In genomic region chr1:42709024-42709423, GRCm38 (mm10) we compare ENCODE assay signal across 14 mouse cellular contexts. TPM values are rescaled to one million over a fixed set of nuclear protein-coding genes. Genes with fewer than 3 reads are reported as not detected.
DNase-seq lines count a peak whose midpoint lies in the region; ATAC-seq and TF ChIP-seq lines count a peak whose summit lies in the region.
"Had no signal": no experiment of that assay in that cellular context is flagged by ENCODE, and none has a peak within 500 bp of the region (broad histone marks: within the 10 kb centered on the region; RNA-seq: fewer than 3 reads in every experiment).

No protein-coding gene starts in this region.

- peaks cover 85% of the 10 kb centered on the region for H3K4me1 ChIP-seq in forebrain, embryonic 15.5 days
- no peaks in the 10 kb centered on the region; the same call in 1 of the 2 replicates for H3K4me1 ChIP-seq in hindbrain, postnatal 0 days (ENCODE audit: insufficient read depth, low read length)
- H3K4me1 ChIP-seq in neural tube, embryonic 12.5 days = peaks cover 71% of the 10 kb centered on the region
- H3K4me1 ChIP-seq in lung, postnatal 0 days (ENCODE audit: insufficient read depth, low read depth, low read length) = peaks cover 11% of the 10 kb centered on the region

- no peaks in the 10 kb centered on the region for H3K27me3 ChIP-seq in forebrain, embryonic 15.5 days
- peaks cover 6% of the 10 kb centered on the region; the same call in 1 of the 2 replicates for H3K27me3 ChIP-seq in hindbrain, postnatal 0 days (ENCODE audit: insufficient read depth, low read length)
- peaks cover 28% of the 10 kb centered on the region for H3K27me3 ChIP-seq in neural tube, embryonic 12.5 days (replicated peaks)
- peaks cover 69% of the 10 kb centered on the region for H3K27me3 ChIP-seq in lung, postnatal 0 days (replicated peaks; ENCODE audit: insufficient read depth, low read length)

- H3K27ac ChIP-seq in layer of hippocampus, adult 2 months = peak overlapping the region; percentile 87
- peak overlapping the region; percentile 89 for H3K27ac ChIP-seq in forebrain, embryonic 15.5 days (replicated peaks)
- H3K27ac ChIP-seq in hindbrain, postnatal 0 days = no peak overlapping the region
- H3K27ac ChIP-seq in neural tube, embryonic 12.5 days = no peak overlapping the region
- H3K27ac ChIP-seq in lung, postnatal 0 days (ENCODE audit: low read length) = no peak overlapping the region
- H3K27ac ChIP-seq: stomach, embryonic 15.5 days had no signal

- 18% methylated on average over 1 of the region's 1 CpGs for WGBS in forebrain, embryonic 15.5 days
- 36% methylated on average over 1 of the region's 1 CpGs for WGBS in hindbrain, postnatal 0 days
- 10% methylated on average over 1 of the region's 1 CpGs for WGBS in neural tube, embryonic 12.5 days
- 13% methylated on average over 1 of the region's 1 CpGs for WGBS in lung, postnatal 0 days

- ATAC-seq in forebrain, embryonic 15.5 days (replicated peaks) = no peak
- ATAC-seq in hindbrain, postnatal 0 days = no peak
- ATAC-seq in neural tube, embryonic 12.5 days (ENCODE audit: low FRiP score, low read depth) = no peak
- no peak for ATAC-seq in lung, postnatal 0 days
- ATAC-seq: liver, postnatal 0 days had no signal

- TF ChIP-seq EP300 in lung, postnatal 0 days (IDR thresholded peaks at IDR 0.05) = no peak

- no peak overlapping the region for H3K4me3 ChIP-seq in layer of hippocampus, adult 2 months
- peak overlapping the region; percentile 56 for H3K4me3 ChIP-seq in forebrain, embryonic 15.5 days
- no peak overlapping the region for H3K4me3 ChIP-seq in hindbrain, postnatal 0 days (ENCODE audit: low read length)
- H3K4me3 ChIP-seq in neural tube, embryonic 12.5 days = no peak overlapping the region
- H3K4me3 ChIP-seq in lung, postnatal 0 days (ENCODE audit: low read depth, low read length) = no peak overlapping the region
- H3K4me3 ChIP-seq: stomach, embryonic 15.5 days had no signal

- H3K36me3 ChIP-seq in forebrain, embryonic 15.5 days = no peaks in the 10 kb centered on the region
- H3K36me3 ChIP-seq in hindbrain, postnatal 0 days (ENCODE audit: insufficient read depth, low read length) = no peaks in the 10 kb centered on the region
- no peaks in the 10 kb centered on the region for H3K36me3 ChIP-seq in neural tube, embryonic 12.5 days
- H3K36me3 ChIP-seq in lung, postnatal 0 days (ENCODE audit: insufficient read depth, low read length) = no peaks in the 10 kb centered on the region
- H3K36me3 ChIP-seq: stomach, embryonic 15.5 days had no signal

- peak overlapping the region; percentile 65 for H3K9ac ChIP-seq in forebrain, embryonic 15.5 days (replicated peaks)
- H3K9ac ChIP-seq in hindbrain, postnatal 0 days (replicated peaks; ENCODE audit: low read length) = no peak overlapping the region
- 0 out of 2 replicates have a peak overlapping the region, but pooled peaks have one; percentile 9 for H3K9ac ChIP-seq in neural tube, embryonic 12.5 days
- no peak overlapping the region for H3K9ac ChIP-seq in lung, postnatal 0 days (replicated peaks; ENCODE audit: low read depth)
- H3K9ac ChIP-seq: liver, postnatal 0 days; stomach, embryonic 15.5 days had no signal

- DNase-seq in layer of hippocampus, adult 2 months (ENCODE audit: low spot score in 2 of 2) = no peak
- DNase-seq in layer of hippocampus, postnatal 25 days (ENCODE audit: extremely low spot score in 1 of 2, low spot score in 1 of 2) = no peak
- DNase-seq in hindbrain, postnatal 0 days (ENCODE audit: low spot score) = no peak
- no peak for DNase-seq in adrenal gland, postnatal 14 days
- no peak for DNase-seq in lung, postnatal 0 days (ENCODE audit: low spot score)
- DNase-seq in thymus, postnatal 14 days = no peak
- DNase-seq: gastrocnemius, postnatal 10 days; heart, postnatal 4 days; liver, postnatal 0 days had no signal

- no peaks in the 10 kb centered on the region for H3K9me3 ChIP-seq in forebrain, embryonic 15.5 days
- no peaks in the 10 kb centered on the region for H3K9me3 ChIP-seq in hindbrain, postnatal 0 days (ENCODE audit: low read length)
- no peaks in the 10 kb centered on the region for H3K9me3 ChIP-seq in neural tube, embryonic 12.5 days
- no peaks in the 10 kb centered on the region for H3K9me3 ChIP-seq in lung, postnatal 0 days (ENCODE audit: low read length)
- H3K9me3 ChIP-seq: stomach, embryonic 15.5 days had no signal

- TF ChIP-seq CTCF in layer of hippocampus, adult 2 months (conservative IDR thresholded peaks at IDR 0.05) = no peak
- no peak for TF ChIP-seq CTCF in hindbrain, postnatal 0 days (IDR thresholded peaks at IDR 0.05; ENCODE audit: low read depth)
- no peak for TF ChIP-seq CTCF in lung, postnatal 0 days (IDR thresholded peaks at IDR 0.05)

- peak overlapping the region; percentile 60 for H3K4me2 ChIP-seq in forebrain, embryonic 15.5 days (replicated peaks)
- H3K4me2 ChIP-seq in hindbrain, postnatal 0 days (ENCODE audit: low read depth, low read length) = peak overlapping the region; percentile 67; the same call in 1 of the 2 replicates
- peak overlapping the region; percentile 72 for H3K4me2 ChIP-seq in neural tube, embryonic 12.5 days (replicated peaks)
- no peak overlapping the region for H3K4me2 ChIP-seq in lung, postnatal 0 days (replicated peaks; ENCODE audit: low read depth, low read length)
- H3K4me2 ChIP-seq: stomach, embryonic 15.5 days had no signal

RNA-seq across cellular contexts. Expression of gene Pou3f3, which starts 13.5 kb away (rescaled TPM):
- total RNA-seq in layer of hippocampus, adult 2 months (2021) = 10 to 100 TPM; 60.7 to 66.4 TPM
- total RNA-seq in layer of hippocampus, postnatal 25 days (2021) = 10 to 100 TPM; 61.7 to 72.6 TPM
- polyA plus RNA-seq in forebrain, embryonic 15.5 days (2015; fragmentation: Nextera tagmentation; extraction: Ambion mirVana) = 49.1 and 52.0 TPM in 2 replicates
- total RNA-seq in hindbrain, postnatal 0 days (2014; rRNA removed) = 30.7 and 37.3 TPM in 2 replicates
- 10.3 and 10.6 TPM in 2 replicates for polyA plus RNA-seq in hindbrain, postnatal 0 days (2015; fragmentation: Nextera tagmentation; extraction: Ambion mirVana)
- 17.2 and 17.8 TPM in 2 replicates for polyA plus RNA-seq in neural tube, embryonic 12.5 days (2016; fragmentation: Nextera tagmentation; extraction: Ambion mirVana)
- total RNA-seq in adrenal gland, postnatal 14 days (2021) = 0.04 and 0.08 TPM in 2 replicates
- polyA plus RNA-seq in lung, postnatal 0 days (2015; fragmentation: Nextera tagmentation; extraction: Ambion mirVana) = 0.05 and 0.10 TPM in 2 replicates
- total RNA-seq: common myeloid progenitor, adult 5-6 weeks; MEL had no signal
- polyA plus RNA-seq: liver, postnatal 0 days had no signal

Comparison
In these comparisons a context has a peak if more than half of its experiments do, and no peak if none do; other contexts are left out.
1. H3K27ac ChIP-seq: peak in layer of hippocampus, adult 2 months (single experiment) and forebrain, embryonic 15.5 days (single experiment); none in hindbrain, postnatal 0 days (single experiment), neural tube, embryonic 12.5 days (single experiment) and lung, postnatal 0 days (single experiment).
2. H3K9ac ChIP-seq: peak in forebrain, embryonic 15.5 days (single experiment) and neural tube, embryonic 12.5 days (single experiment); none in hindbrain, postnatal 0 days (single experiment) and lung, postnatal 0 days (single experiment).
3. RNA of gene Pou3f3, which starts 13.5 kb away (total RNA-seq): 61.7 to 72.6 TPM in layer of hippocampus, postnatal 25 days, 60.7 to 66.4 TPM in layer of hippocampus, adult 2 months and 30.7 to 37.3 TPM in hindbrain, postnatal 0 days; 0.04 to 0.08 TPM in adrenal gland, postnatal 14 days; every median in the first group is over 10 times any median in the second.